In the genomic region with DNA sequence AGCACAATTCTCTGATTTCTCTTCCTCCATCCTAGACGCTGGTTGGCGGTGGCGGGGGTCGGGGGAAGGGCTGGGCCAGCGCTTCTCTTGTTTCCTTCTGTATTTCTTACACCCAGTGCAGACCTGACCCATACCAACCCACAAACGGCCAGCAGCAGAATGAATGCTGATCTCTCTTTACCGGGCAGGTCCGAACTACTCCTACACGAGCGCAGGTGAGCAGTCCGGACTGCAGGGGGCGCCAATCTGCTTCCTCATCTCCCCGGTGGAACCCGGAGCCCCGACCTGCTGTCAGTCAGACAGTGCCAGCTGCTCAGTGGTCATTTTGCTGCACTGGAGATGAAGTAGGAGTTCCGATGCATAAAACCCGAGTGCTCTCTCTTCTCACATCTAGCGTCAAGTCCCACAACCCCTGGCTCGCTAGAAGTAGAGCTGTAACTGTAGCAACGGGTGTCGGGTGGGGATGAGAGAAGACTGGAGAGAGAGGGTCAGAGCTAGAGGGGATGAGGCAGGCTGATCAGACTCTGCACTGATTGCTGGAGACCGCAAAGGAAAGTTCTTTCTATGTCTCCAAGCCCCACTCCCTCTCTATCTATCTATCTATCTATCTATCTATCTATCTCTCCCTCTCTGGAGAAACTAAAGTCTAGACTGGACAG, we compare ENCODE assay signal across 8 mouse cellular contexts. TPM values are rescaled to one million over a fixed set of nuclear protein-coding genes. Genes with fewer than 3 reads are reported as not detected.
DNase-seq lines count a peak whose midpoint lies in the region; ATAC-seq and TF ChIP-seq lines count a peak whose summit lies in the region.

Mc3r (plus strand) TSS at position 387 of the 659 bp plus-strand sequence.

- H3K4me1 ChIP-seq in ES-E14 (ENCODE audit: control insufficient read depth in 2 of 2, insufficient read depth in 2 of 2, low read length in 2 of 2, poor library complexity in 1 of 2) = no peaks in the 10 kb centered on the region

- H3K4me3 ChIP-seq in ES-E14 (ENCODE audit: insufficient read depth in 1 of 2, low read depth in 1 of 2, low read length in 2 of 2, poor library complexity in 1 of 2, severe bottlenecking in 1 of 2) = no peak within 1 kb of the TSS

- H3K9ac ChIP-seq in ES-E14 (ENCODE audit: insufficient read depth, low read depth, low read length, poor library complexity, severe bottlenecking) = no peak within 1 kb of the TSS

- in situ Hi-C loops in ES-E14 (cut with MboI; ENCODE audit: low sequenced_read_pairs in 2 of 2, unreplicated experiment in 2 of 2) = loop anchor here in 1 of 2 experiments (25.0 kb wide), 1 partner anchor 189 kb away; the partner anchor contains the start of gene Rtf2

- H3K27ac ChIP-seq in ES-E14 (ENCODE audit: insufficient read depth, low read depth, low read length, poor library complexity, severe bottlenecking) = no peak within 1 kb of the TSS

- no peaks in the 10 kb centered on the region for H3K9me3 ChIP-seq in ES-E14 (ENCODE audit: control insufficient read depth, insufficient read depth, low read depth, low read length)

- no peaks in the 10 kb centered on the region for H3K36me3 ChIP-seq in ES-E14 (ENCODE audit: control insufficient read depth, insufficient read depth, low read length, poor library complexity, severe bottlenecking)

- ATAC-seq in frontal cortex, adult (ENCODE audit: low TSS enrichment) = peak; percentile 64; the same call in 1 of the 2 replicates
- no peak for ATAC-seq in monocyte, adult 5-6 weeks (replicated peaks; ENCODE audit: insufficient number of reproducible peaks, low FRiP score, low TSS enrichment, poor library complexity, severe bottlenecking)

- DNase-seq in 3T3-L1 (ENCODE audit: low read depth, low spot score) (peak; percentile 47), ES-E14 (ENCODE audit: low read depth, low spot score) (peak; percentile 69)
- DNase-seq in cerebellum, adult 9-10 months = peak; percentile 30
- DNase-seq in layer of hippocampus, adult 18-20 months (ENCODE audit: low spot score in 2 of 2) = peak; percentile 26 to 65
- peak; percentile 37 for DNase-seq in lung, postnatal 10 days
- DNase-seq in right cerebral cortex, adult 18-20 months = peak; percentile 62

TF ChIP-seq in ES-E14, 5 proteins besides CTCF, POLR2A, EP300 and RAD21:
- TF ChIP-seq HCFC1 (IDR thresholded peaks at IDR 0.05; ENCODE audit: borderline replicate concordance, insufficient read depth, low read length) (no peak), ZC3H11A (IDR thresholded peaks at IDR 0.05; ENCODE audit: borderline replicate concordance, low read depth, low read length) (no peak), ZNF384 (IDR thresholded peaks at IDR 0.05; ENCODE audit: low read depth, low read length) (no peak), CHD2 (IDR thresholded peaks at IDR 0.05; ENCODE audit: low read depth, low read length) (no peak), MAFK (IDR thresholded peaks at IDR 0.05; ENCODE audit: insufficient read depth, low read depth, low read length) (no peak)

RNA-seq across cellular contexts. Expression of gene Mc3r, which starts in this region (rescaled TPM):
- not detected in 2 replicates for total RNA-seq in ES-E14 (2012; rRNA removed)
- total RNA-seq in layer of hippocampus, adult 18-20 months (2021) = under 1 TPM; 0.22 to 0.28 TPM
- not detected in 3 replicates for total RNA-seq in monocyte, adult 5-6 weeks (2017)

Comparison
In these comparisons a context has a peak if more than half of its experiments do, and no peak if none do; other contexts are left out.
1. Peak in DNase-seq in ES-E14; RNA of the gene not detected or under 1 TPM.
2. Peak in DNase-seq in layer of hippocampus, adult 18-20 months; RNA of the gene not detected or under 1 TPM.